Mouse (Mus musculus) stomach, embryonic 14.5 days (tissue): ENCODE data around the gene Ttll5. TPM values are rescaled to one million over a fixed set of nuclear protein-coding genes. Genes with fewer than 3 reads are reported as not detected.

Experiments
- ATAC-seq: fragments of 200-750 bp; cut with Nextera tagmentation; 2 replicates; pipeline ENCODE4 v1.8.0; 2017; ENCODE audit warnings: low read depth, moderate TSS enrichment; ENCODE audit not compliant: insufficient number of reproducible peaks, insufficient read depth, low FRiP score
- H3K27ac ChIP-seq: fragments of 300-500 bp; sonication (generic); 2 replicates; pipeline ENCODE4 v1.5.1; 2014; ENCODE audit warnings: mild to moderate bottlenecking, low read length, moderate library complexity, mixed read lengths
- H3K27me3 ChIP-seq: fragments of 300-500 bp; sonication (generic); 2 replicates; pipeline ENCODE4 v1.6.1; 2014; ENCODE audit warnings: low read length, control low read depth, mixed read lengths; ENCODE audit not compliant: control insufficient read depth, insufficient read depth
- H3K36me3 ChIP-seq: fragments of 300-500 bp; sonication (generic); 2 replicates; pipeline ENCODE4 v1.6.1; 2014; ENCODE audit warnings: mild to moderate bottlenecking, control low read depth, low read length, moderate library complexity, mixed read lengths; ENCODE audit not compliant: control insufficient read depth, insufficient read depth
- H3K4me1 ChIP-seq: fragments of 300-500 bp; sonication (generic); 2 replicates; pipeline ENCODE4 v1.6.1; 2014; ENCODE audit warnings: low read length, control low read depth, mixed read lengths; ENCODE audit not compliant: control insufficient read depth, insufficient read depth
- H3K4me2 ChIP-seq: fragments of 300-500 bp; sonication (generic); replicated peaks from 2 replicates; pipeline ENCODE4 v1.6.1; 2014; ENCODE audit warnings: low read depth, low read length, control low read depth
- H3K4me3 ChIP-seq: fragments of 300-500 bp; sonication (generic); 2 replicates; pipeline ENCODE4 v1.5.1; 2014; ENCODE audit warnings: low read depth, low read length, control low read depth
- H3K9ac ChIP-seq: fragments of 300-500 bp; sonication (generic); replicated peaks from 2 replicates; pipeline ENCODE4 v1.6.1; 2014; ENCODE audit warnings: low read depth, mild to moderate bottlenecking, control low read depth, low read length, moderate library complexity, mixed read lengths
- H3K9me3 ChIP-seq: fragments of 300-500 bp; sonication (generic); 2 replicates; pipeline ENCODE4 v1.6.1; 2016; ENCODE audit warnings: low read depth, low read length, control low read depth; ENCODE audit not compliant: control insufficient read depth
- WGBS: fragments of 180-500 bp; shearing (Covaris S2); extraction: QIAGEN DNeasy Blood & Tissue Kit; methylation state at CpG from one replicate; pipeline ENCODE4 v1.1.7; 2014; 5-methylcytosine and 5-hydroxymethylcytosine counted together
- polyA plus RNA-seq: library from polyadenylated mRNA; unstranded; fragments of >200 nt; fragmentation: Nextera tagmentation; extraction: Ambion mirVana; gene quantifications from 2 replicates; pipeline ENCODE4 v1.2.1, GENCODE M21; 2014

Gene Ttll5
- polyA plus RNA-seq, 1 experiment from 2014 or later, result 17.7 TPM

- no peaks in the 10 kb centered on the region for H3K9me3 ChIP-seq
- H3K9ac ChIP-seq, result no peak overlapping the region
- ATAC-seq, result no peak
- no peak overlapping the region for H3K4me3 ChIP-seq
- H3K4me1 ChIP-seq, result 0 out of 2 replicates have a peak, but pooled peaks cover under 1% of the 10 kb centered on the region
- no peak overlapping the region for H3K4me2 ChIP-seq
- H3K27ac ChIP-seq, result no peak overlapping the region
- H3K27me3 ChIP-seq, result no peaks in the 10 kb centered on the region
- no peaks in the 10 kb centered on the region; the same call in 1 of the 2 replicates for H3K36me3 ChIP-seq
- WGBS, result 85% methylated on average over 13 of the region's 13 CpGs
Observed at GRCm38 (mm10) chr12:85912712-85913504, 88.4 kb downstream of the Ttll5 start.

DNA sequence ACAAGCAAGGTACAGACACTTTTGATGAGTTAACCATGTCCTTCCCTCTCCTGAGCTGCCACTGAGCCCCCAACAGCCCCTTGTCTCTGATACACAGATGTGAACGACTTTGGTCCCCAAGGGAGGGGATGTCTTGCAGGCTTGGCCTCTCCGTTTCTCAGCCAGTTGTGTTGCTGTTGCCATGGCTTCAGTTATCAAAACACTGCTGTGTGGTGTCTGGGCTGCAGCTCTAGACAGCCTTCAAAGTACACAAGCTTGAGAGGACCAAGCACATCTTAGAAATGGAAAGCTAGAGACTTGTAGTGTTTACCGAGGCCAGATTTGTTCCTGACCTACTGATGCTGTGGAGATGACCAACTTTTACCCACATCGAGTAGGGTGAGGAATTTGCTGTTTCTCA, 102.4 kb downstream of the Ttll5 start:
- no peaks in the 10 kb centered on the region for H3K9me3 ChIP-seq
- peaks cover 5% of the 10 kb centered on the region; the same call in 1 of the 2 replicates for H3K36me3 ChIP-seq
- no peak overlapping the region for H3K9ac ChIP-seq
- no peak for ATAC-seq
- no peak overlapping the region for H3K27ac ChIP-seq
- H3K4me3 ChIP-seq, result no peak overlapping the region
- peaks cover 10% of the 10 kb centered on the region; the same call in 1 of the 2 replicates for H3K4me1 ChIP-seq
- no peaks in the 10 kb centered on the region for H3K27me3 ChIP-seq
- H3K4me2 ChIP-seq, result no peak overlapping the region
- WGBS, result 48% methylated on average over 4 of the region's 4 CpGs

GRCm38 (mm10) chr12:85928513-85928912, 104.1 kb downstream of the Ttll5 start:
- Histone ChIP-seq H3K9me3 (peaks cover 4% of the 10 kb centered on the region; the same call in 1 of the 2 replicates), H3K9ac (no peak overlapping the region), H3K4me3 (no peak overlapping the region), H3K4me2 (no peak overlapping the region), H3K27me3 (no peaks in the 10 kb centered on the region), H3K36me3 (peaks cover 10% of the 10 kb centered on the region), H3K27ac (0 out of 2 replicates have a peak overlapping the region, but pooled peaks have one; percentile 55), H3K4me1 (peaks cover 6% of the 10 kb centered on the region; the same call in 1 of the 2 replicates)
- no peak for ATAC-seq
- 62% methylated on average over 10 of the region's 10 CpGs for WGBS

DNA sequence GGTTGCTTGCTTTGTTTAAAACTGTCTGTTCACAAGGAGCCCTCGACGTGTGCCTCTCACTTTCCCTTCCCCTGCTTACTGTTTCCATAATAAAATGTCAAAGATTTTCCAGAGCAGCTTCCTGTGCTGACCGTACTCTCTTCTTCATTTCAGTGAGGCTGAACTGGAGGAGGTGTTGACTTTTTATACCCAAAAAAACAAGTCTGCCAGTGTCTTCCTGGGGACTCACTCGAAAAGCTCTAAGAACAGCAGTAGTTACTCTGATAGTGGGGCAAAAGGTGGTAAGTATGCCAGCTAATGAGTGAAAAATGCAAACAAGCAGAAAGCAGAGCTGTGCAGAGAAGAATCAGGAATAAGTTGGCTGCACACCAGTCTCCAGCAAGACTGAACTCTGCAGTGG, 105.3 kb downstream of the Ttll5 start:
- 38% methylated on average over 4 of the region's 4 CpGs for WGBS
- H3K27me3 ChIP-seq, result no peaks in the 10 kb centered on the region
- no peak overlapping the region for H3K9ac ChIP-seq
- peak overlapping the region; percentile 48 for H3K27ac ChIP-seq
- peaks cover 6% of the 10 kb centered on the region; the same call in 1 of the 2 replicates for H3K4me1 ChIP-seq
- peaks cover 12% of the 10 kb centered on the region for H3K36me3 ChIP-seq
- peaks cover 6% of the 10 kb centered on the region; the same call in 1 of the 2 replicates for H3K9me3 ChIP-seq
- no peak overlapping the region for H3K4me3 ChIP-seq
- no peak for ATAC-seq
- H3K4me2 ChIP-seq, result no peak overlapping the region

GRCm38 (mm10) chr12:85930713-85931112, 106.3 kb downstream of the Ttll5 start:
- ATAC-seq, result no peak
- peaks cover 6% of the 10 kb centered on the region; the same call in 1 of the 2 replicates for H3K4me1 ChIP-seq
- peaks cover 12% of the 10 kb centered on the region for H3K36me3 ChIP-seq
- no peak overlapping the region for H3K4me2 ChIP-seq
- H3K9ac ChIP-seq, result no peak overlapping the region
- WGBS, result 91% methylated on average over 3 of the region's 3 CpGs
- H3K4me3 ChIP-seq, result no peak overlapping the region
- H3K27me3 ChIP-seq, result no peaks in the 10 kb centered on the region
- H3K9me3 ChIP-seq, result peaks cover 6% of the 10 kb centered on the region; the same call in 1 of the 2 replicates
- no peak overlapping the region for H3K27ac ChIP-seq

DNA sequence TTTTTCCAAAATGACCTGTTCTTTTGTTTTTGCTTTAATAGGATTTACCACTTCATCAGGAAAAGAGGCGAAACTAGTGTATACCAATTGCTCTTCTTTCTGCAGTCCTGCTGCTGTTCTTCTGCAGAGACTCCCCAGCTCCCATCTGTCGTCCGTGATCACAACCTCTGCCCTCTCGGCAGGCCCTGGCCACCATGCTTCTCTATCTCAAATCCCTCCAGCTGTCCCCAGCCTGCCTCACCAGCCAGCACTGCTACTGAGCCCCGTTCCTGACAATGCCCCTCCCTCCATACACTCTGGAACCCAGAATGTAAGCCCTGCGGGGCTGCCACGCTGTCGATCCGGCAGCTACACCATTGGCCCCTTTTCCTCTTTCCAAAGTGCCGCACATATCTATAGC, 108.8 kb downstream of the Ttll5 start:
- H3K27me3 ChIP-seq, result no peaks in the 10 kb centered on the region
- peaks cover 6% of the 10 kb centered on the region; the same call in 1 of the 2 replicates for H3K9me3 ChIP-seq
- 92% methylated on average over 10 of the region's 10 CpGs for WGBS
- H3K9ac ChIP-seq, result no peak overlapping the region
- peaks cover 12% of the 10 kb centered on the region for H3K36me3 ChIP-seq
- peaks cover 6% of the 10 kb centered on the region; the same call in 1 of the 2 replicates for H3K4me1 ChIP-seq
- ATAC-seq, result no peak
- no peak overlapping the region for H3K4me3 ChIP-seq
- no peak overlapping the region for H3K4me2 ChIP-seq
- H3K27ac ChIP-seq, result no peak overlapping the region

DNA sequence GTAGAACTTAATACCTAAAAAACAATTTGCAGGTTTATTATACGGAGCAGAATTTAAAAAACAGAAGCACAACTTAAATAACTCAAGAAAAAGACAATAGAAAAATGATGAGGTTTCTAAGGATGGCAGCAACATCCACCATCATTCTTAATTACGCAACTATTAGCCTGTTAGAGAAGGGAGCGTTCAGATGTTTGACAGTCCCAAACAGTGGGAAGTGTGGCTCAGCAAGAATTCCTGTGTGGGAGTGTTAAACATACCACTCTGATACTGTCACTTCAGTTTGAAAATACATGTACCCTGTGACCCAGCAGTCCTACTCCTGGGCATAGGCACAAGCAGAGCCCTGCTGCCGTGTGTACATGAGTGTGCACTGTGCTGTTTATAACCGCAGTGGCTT, 112.9 kb downstream of the Ttll5 start:
- H3K9ac ChIP-seq, result no peak overlapping the region
- no peaks in the 10 kb centered on the region for H3K27me3 ChIP-seq
- H3K9me3 ChIP-seq, result peaks cover 6% of the 10 kb centered on the region; the same call in 1 of the 2 replicates
- no peak overlapping the region for H3K4me3 ChIP-seq
- no peak overlapping the region for H3K4me2 ChIP-seq
- WGBS, result 87% methylated on average over 5 of the region's 5 CpGs
- H3K27ac ChIP-seq, result no peak overlapping the region
- peaks cover 12% of the 10 kb centered on the region for H3K36me3 ChIP-seq
- no peak for ATAC-seq
- no peaks in the 10 kb centered on the region for H3K4me1 ChIP-seq

DNA sequence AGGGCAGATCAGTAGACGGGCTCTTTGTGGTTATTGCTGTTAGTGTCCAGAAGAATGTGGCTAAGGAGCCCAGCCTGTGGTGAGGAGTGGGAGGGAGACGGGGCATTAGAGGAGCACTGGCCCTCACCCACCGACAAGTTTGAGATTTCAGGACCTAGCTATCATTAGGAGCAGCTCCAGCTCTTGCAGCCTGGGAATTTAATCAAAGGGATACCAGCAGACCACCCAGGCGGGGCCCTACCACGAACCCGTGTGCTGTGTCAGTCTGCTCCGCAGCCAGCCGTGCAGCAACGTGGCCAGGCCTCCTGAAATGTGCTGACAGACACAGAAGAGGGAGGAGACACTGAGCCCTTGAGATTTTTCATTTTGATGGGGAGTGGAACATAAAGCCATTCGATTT, 119.0 kb downstream of the Ttll5 start:
- Histone ChIP-seq H3K9me3 (no peaks in the 10 kb centered on the region), H3K4me3 (no peak overlapping the region), H3K36me3 (no peaks in the 10 kb centered on the region), H3K27me3 (no peaks in the 10 kb centered on the region), H3K27ac (peak overlapping the region; percentile 52; the same call in 1 of the 2 replicates), H3K4me1 (peaks cover 10% of the 10 kb centered on the region), H3K9ac (no peak overlapping the region), H3K4me2 (no peak overlapping the region)
- ATAC-seq, result peak; percentile 53
- WGBS, result 23% methylated on average over 10 of the region's 10 CpGs
